Mouse (Mus musculus) MEL (cell line): ENCODE measurements around the gene Trpv4. TPM values are rescaled to one million over a fixed set of nuclear protein-coding genes. Genes with fewer than 3 reads are reported as not detected.

Experiments
- DNase-seq: peaks from one replicate; pipeline ENCODE4 v3.0.0; 2011; ENCODE audit warnings: low read depth, low spot score
- H3K27ac ChIP-seq: 2 replicates; pipeline ENCODE4 v1.5.1; 2012; ENCODE audit warnings: low read depth, mild to moderate bottlenecking, control low read depth, low read length, moderate library complexity; ENCODE audit not compliant: control insufficient read depth
- H3K27me3 ChIP-seq, 2 experiments: fragments of 150-350 bp in 1 of 2; sonication (generic) in 1 of 2; 2 replicates each; pipeline ENCODE4 v1.6.1; 2012; ENCODE audit warnings: low read length in 2 of 2, mild to moderate bottlenecking in 2 of 2, improper control_type of control experiment in 1 of 2, moderate library complexity in 1 of 2; ENCODE audit not compliant: insufficient read depth in 2 of 2, control insufficient read depth in 1 of 2
- H3K36me3 ChIP-seq, 2 experiments: 2 replicates each; pipeline ENCODE4 v1.6.1; 2012 to 2014; ENCODE audit warnings: low read length in 2 of 2, improper control_type of control experiment in 1 of 2, inconsistent platforms in 1 of 2, mild to moderate bottlenecking in 1 of 2; ENCODE audit not compliant: insufficient read depth in 2 of 2, control insufficient read depth in 1 of 2
- H3K4me1 ChIP-seq, 2 experiments: fragments of 150-350 bp in 1 of 2; sonication (generic) in 1 of 2; 2 replicates each; pipeline ENCODE4 v1.6.1; 2012; ENCODE audit warnings: low read length in 2 of 2, improper control_type of control experiment in 1 of 2, mild to moderate bottlenecking in 1 of 2; ENCODE audit not compliant: insufficient read depth in 2 of 2, control insufficient read depth in 1 of 2
- H3K4me3 ChIP-seq, 2 experiments: fragments of 150-350 bp in 1 of 2; sonication (generic) in 1 of 2; 2 replicates each; pipeline ENCODE4 v1.5.1; 2012; ENCODE audit warnings: low read depth in 2 of 2, low read length in 2 of 2, mild to moderate bottlenecking in 2 of 2, moderate library complexity in 2 of 2, control low read depth in 1 of 2, improper control_type of control experiment in 1 of 2; ENCODE audit not compliant: control insufficient read depth in 1 of 2, insufficient read depth in 1 of 2
- H3K79me2 ChIP-seq: 2 replicates; pipeline ENCODE4 v1.6.1; 2012; ENCODE audit warnings: mild to moderate bottlenecking, low read length, moderate library complexity; ENCODE audit not compliant: control insufficient read depth, poor library complexity, insufficient read depth
- H3K9ac ChIP-seq: 2 replicates; pipeline ENCODE4 v1.6.1; 2012; ENCODE audit warnings: low read depth, mild to moderate bottlenecking, control low read depth, low read length, moderate library complexity; ENCODE audit not compliant: control insufficient read depth, poor library complexity, severe bottlenecking
- H3K9me3 ChIP-seq: fragments of 150-350 bp; sonication (generic); replicated peaks from 2 replicates; pipeline ENCODE4 v1.6.1; 2012; ENCODE audit warnings: mild to moderate bottlenecking, low read length, improper control_type of control experiment, moderate library complexity; ENCODE audit not compliant: insufficient read depth
- BHLHE40 ChIP-seq: IDR thresholded peaks from 2 replicates; pipeline ENCODE4 v1.6.1; 2012; ENCODE audit warnings: low read depth, mild to moderate bottlenecking, inconsistent platforms, low read length, improper control_type of control experiment, borderline replicate concordance
- CHD1 ChIP-seq: IDR thresholded peaks from 2 replicates; pipeline ENCODE4 v1.6.1; 2012; ENCODE audit warnings: low read depth, mild to moderate bottlenecking, inconsistent platforms, low read length, improper control_type of control experiment
- CTCF ChIP-seq, 3 experiments: IDR thresholded peaks in 2 of 3; conservative IDR thresholded peaks in 1 of 3; 2 replicates each; pipeline ENCODE4 v1.5.1; 2011 to 2012; ENCODE audit warnings: low read length in 3 of 3, low read depth in 2 of 3, mild to moderate bottlenecking in 2 of 3, improper control_type of control experiment in 1 of 3, inconsistent platforms in 1 of 3, mixed read lengths in 1 of 3, moderate library complexity in 1 of 3; ENCODE audit not compliant: control insufficient read depth in 1 of 3, insufficient read depth in 1 of 3, poor library complexity in 1 of 3, severe bottlenecking in 1 of 3
- ETS1 ChIP-seq: IDR thresholded peaks from 2 replicates; pipeline ENCODE4 v1.6.1; 2012; ENCODE audit warnings: low read depth, mild to moderate bottlenecking, inconsistent platforms, low read length, improper control_type of control experiment, moderate library complexity
- GABPA ChIP-seq: IDR thresholded peaks from 2 replicates; pipeline ENCODE4 v1.6.1; 2012; ENCODE audit warnings: low read depth, mild to moderate bottlenecking, inconsistent platforms, low read length, improper control_type of control experiment, moderate library complexity
- HCFC1 ChIP-seq: IDR thresholded peaks from 2 replicates; pipeline ENCODE4 v1.6.1; 2012; ENCODE audit warnings: low read depth, mild to moderate bottlenecking, inconsistent platforms, low read length, improper control_type of control experiment, moderate library complexity
- KAT2A ChIP-seq: conservative IDR thresholded peaks from 2 replicates; pipeline ENCODE4 v1.6.1; 2012; ENCODE audit warnings: low read depth, low read length, improper control_type of control experiment, inconsistent platforms
- MAX ChIP-seq: IDR thresholded peaks from 2 replicates; pipeline ENCODE4 v1.6.1; 2011; ENCODE audit warnings: low read length, improper control_type of control experiment
- MAZ ChIP-seq: IDR thresholded peaks from 2 replicates; pipeline ENCODE4 v1.6.1; 2012; ENCODE audit warnings: low read depth, mild to moderate bottlenecking, inconsistent platforms, low read length, improper control_type of control experiment
- MXI1 ChIP-seq: IDR thresholded peaks from 2 replicates; pipeline ENCODE4 v1.6.1; 2011; ENCODE audit warnings: mild to moderate bottlenecking, low read depth, low read length, improper control_type of control experiment
- MYC ChIP-seq: IDR thresholded peaks from 2 replicates; pipeline ENCODE4 v1.6.1; 2011; ENCODE audit warnings: low read depth, mild to moderate bottlenecking, low read length, improper control_type of control experiment, moderate library complexity
- NRF1 ChIP-seq: IDR thresholded peaks from 2 replicates; pipeline ENCODE4 v1.6.1; 2014; ENCODE audit warnings: low read depth, mild to moderate bottlenecking, inconsistent platforms, low read length, improper control_type of control experiment, moderate library complexity; ENCODE audit not compliant: poor library complexity, insufficient read depth, severe bottlenecking
- SIN3A ChIP-seq: IDR thresholded peaks from 2 replicates; pipeline ENCODE4 v1.6.1; 2012; ENCODE audit warnings: low read length, improper control_type of control experiment, inconsistent platforms
- TAL1 ChIP-seq: IDR thresholded peaks from 2 replicates; pipeline ENCODE4 v1.6.1; 2012; ENCODE audit warnings: mild to moderate bottlenecking, inconsistent platforms, low read length, moderate library complexity, mixed read lengths
- TCF12 ChIP-seq: IDR thresholded peaks from 2 replicates; pipeline ENCODE4 v1.6.1; 2014; ENCODE audit warnings: low read depth, mild to moderate bottlenecking, inconsistent platforms, low read length, improper control_type of control experiment, moderate library complexity
- UBTF ChIP-seq: IDR thresholded peaks from 2 replicates; pipeline ENCODE4 v1.6.1; 2012; ENCODE audit warnings: low read depth, mild to moderate bottlenecking, inconsistent platforms, low read length, improper control_type of control experiment, moderate library complexity, borderline replicate concordance; ENCODE audit not compliant: insufficient read depth
- USF2 ChIP-seq, 2 experiments: IDR thresholded peaks; 2 replicates each; pipeline ENCODE4 v1.6.1; 2011 to 2012; ENCODE audit warnings: improper control_type of control experiment in 2 of 2, low read length in 2 of 2, borderline replicate concordance in 1 of 2, inconsistent platforms in 1 of 2, low read depth in 1 of 2, mild to moderate bottlenecking in 1 of 2; ENCODE audit not compliant: insufficient read depth in 1 of 2
- ZC3H11A ChIP-seq: IDR thresholded peaks from 2 replicates; pipeline ENCODE4 v1.6.1; 2012; ENCODE audit warnings: low read depth, mild to moderate bottlenecking, inconsistent platforms, low read length, improper control_type of control experiment
- ZKSCAN1 ChIP-seq: IDR thresholded peaks from 2 replicates; pipeline ENCODE4 v1.6.1; 2012; ENCODE audit warnings: low read depth, mild to moderate bottlenecking, inconsistent platforms, low read length, improper control_type of control experiment, moderate library complexity
- ZMIZ1 ChIP-seq: IDR thresholded peaks from 2 replicates; pipeline ENCODE4 v1.6.1; 2012; ENCODE audit warnings: low read depth, mild to moderate bottlenecking, inconsistent platforms, low read length, improper control_type of control experiment, moderate library complexity
- polyA plus RNA-seq, 2 experiments: library from polyadenylated mRNA; stranded (reverse) in 1 of 2; unstranded in 1 of 2; fragments of >175 nt in 1 of 2; fragments of >200 nt in 1 of 2; gene quantifications; 2 replicates each; pipeline versions ENCODE4 v1.2.1 to v1.2.4; 2012; ENCODE audit warnings: low replicate concordance in 2 of 2, low read depth in 1 of 2; ENCODE audit not compliant: insufficient read length in 2 of 2, insufficient read depth in 1 of 2, missing spikeins in 1 of 2
- total RNA-seq: library from RNA; depleted of rRNA; stranded (reverse); fragments of 300-350 nt; gene quantifications from 2 replicates; pipeline ENCODE4 v1.2.3, GENCODE M21; 2012

The Trpv4 gene
- total and polyA plus RNA-seq, 3 experiments, result 0.29 TPM; not detected in 2

- no peaks in the 10 kb centered on the region for H3K36me3 ChIP-seq
- no peak overlapping the region for H3K4me3 ChIP-seq
- no peaks in the 10 kb centered on the region for H3K27me3 ChIP-seq
- TF ChIP-seq CHD1 (no peak), KAT2A (no peak), NRF1 (no peak), BHLHE40 (no peak), MAX (no peak), TAL1 (no peak), MXI1 (no peak), ETS1 (no peak), ZMIZ1 (no peak), HCFC1 (no peak), CTCF (IDR thresholded peaks at IDR 0.05 in 2 of 3, conservative IDR thresholded peaks at IDR 0.05 in 1 of 3; ENCODE audit: control insufficient read depth in 1 of 3, insufficient read depth in 1 of 3, low read depth in 2 of 3, low read length in 3 of 3, poor library complexity in 1 of 3, severe bottlenecking in 1 of 3) (no peak), ZKSCAN1 (no peak), MYC (no peak), SIN3A (no peak), USF2 (IDR thresholded peaks at IDR 0.05; ENCODE audit: borderline replicate concordance in 1 of 2, insufficient read depth in 1 of 2, low read depth in 1 of 2, low read length in 2 of 2) (no peak), UBTF (no peak), MAZ (no peak), ZC3H11A (no peak), TCF12 (no peak)
- DNase-seq, result no peak
- H3K27ac ChIP-seq, result no peak overlapping the region
- H3K4me1 ChIP-seq, result no peaks in the 10 kb centered on the region
- no peak overlapping the region for H3K9ac ChIP-seq
- no peaks in the 10 kb centered on the region for H3K9me3 ChIP-seq
- H3K79me2 ChIP-seq, result no peaks in the 10 kb centered on the region
Measured at GRCm38 (mm10) chr5:114607651-114608050, 50.6 kb downstream of the Trpv4 start.

GRCm38 (mm10) chr5:114605981-114606380, 52.2 kb downstream of the Trpv4 start:
- Histone ChIP-seq H3K4me3 (no peak overlapping the region), H3K9ac (no peak overlapping the region), H3K27ac (no peak overlapping the region), H3K79me2 (no peaks in the 10 kb centered on the region), H3K9me3 (no peaks in the 10 kb centered on the region), H3K36me3 (no peaks in the 10 kb centered on the region), H3K27me3 (no peaks in the 10 kb centered on the region), H3K4me1 (no peaks in the 10 kb centered on the region)
- DNase-seq, result no peak
- TF ChIP-seq GABPA, result no peak
